Mouse (Mus musculus): ENCODE data around the gene Ssmem1.

Gene Ssmem1

DNA sequence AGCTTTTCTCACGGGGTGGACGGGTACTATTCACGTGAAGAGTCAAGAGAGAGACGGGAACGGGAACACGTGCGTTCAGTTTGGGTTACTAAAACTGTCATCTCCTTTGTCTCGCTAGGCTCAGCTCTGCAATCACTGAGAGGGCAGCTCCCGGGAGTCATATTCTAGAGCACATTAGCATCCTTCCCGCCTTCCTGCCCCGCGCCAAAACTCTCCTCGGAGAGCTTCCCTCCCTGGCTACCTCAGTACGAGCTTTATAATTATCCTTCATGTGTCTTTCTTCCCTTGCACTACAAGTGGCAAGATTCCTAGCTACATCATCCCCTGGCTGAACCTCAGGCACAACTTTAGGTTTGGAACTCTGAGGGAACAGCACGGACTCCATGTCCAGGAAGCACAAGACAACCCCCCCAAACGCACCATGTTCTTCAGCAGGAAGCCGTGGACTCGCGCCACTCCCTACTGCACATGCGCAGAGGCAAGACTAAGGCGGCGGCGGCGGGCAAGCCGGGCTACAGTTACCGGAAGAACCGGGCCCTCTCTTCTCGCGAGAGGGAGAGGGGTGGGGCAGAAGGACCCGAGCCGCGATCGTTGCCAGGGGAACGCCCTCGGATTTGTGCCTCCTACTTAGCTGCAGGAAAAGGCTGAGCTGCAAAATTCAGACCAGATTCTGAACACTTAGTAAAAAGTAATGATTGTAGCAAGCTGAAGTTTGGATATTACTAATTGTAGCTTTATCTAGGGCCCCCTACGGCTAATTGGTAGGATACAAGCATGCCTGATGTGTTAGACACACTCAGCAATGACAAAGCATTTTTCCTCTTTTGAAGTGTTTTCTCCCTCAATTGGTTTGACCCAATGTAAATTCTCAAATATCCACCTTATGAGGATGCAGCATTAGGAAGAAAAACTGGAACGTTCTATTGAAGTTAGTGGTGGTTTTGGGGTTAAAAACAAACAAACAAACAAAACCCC is at the start of gene Ssmem1, which contains the start of gene Tmem209:
Gene Ssmem1, plus strand, starts transcription at position 585 of the 975 bp plus-strand sequence.
Gene Tmem209, minus strand, starts transcription at position 519 of the 975 bp plus-strand sequence.
- DNase-seq (ENCODE audit: low spot score): peak; percentile 99

DNA sequence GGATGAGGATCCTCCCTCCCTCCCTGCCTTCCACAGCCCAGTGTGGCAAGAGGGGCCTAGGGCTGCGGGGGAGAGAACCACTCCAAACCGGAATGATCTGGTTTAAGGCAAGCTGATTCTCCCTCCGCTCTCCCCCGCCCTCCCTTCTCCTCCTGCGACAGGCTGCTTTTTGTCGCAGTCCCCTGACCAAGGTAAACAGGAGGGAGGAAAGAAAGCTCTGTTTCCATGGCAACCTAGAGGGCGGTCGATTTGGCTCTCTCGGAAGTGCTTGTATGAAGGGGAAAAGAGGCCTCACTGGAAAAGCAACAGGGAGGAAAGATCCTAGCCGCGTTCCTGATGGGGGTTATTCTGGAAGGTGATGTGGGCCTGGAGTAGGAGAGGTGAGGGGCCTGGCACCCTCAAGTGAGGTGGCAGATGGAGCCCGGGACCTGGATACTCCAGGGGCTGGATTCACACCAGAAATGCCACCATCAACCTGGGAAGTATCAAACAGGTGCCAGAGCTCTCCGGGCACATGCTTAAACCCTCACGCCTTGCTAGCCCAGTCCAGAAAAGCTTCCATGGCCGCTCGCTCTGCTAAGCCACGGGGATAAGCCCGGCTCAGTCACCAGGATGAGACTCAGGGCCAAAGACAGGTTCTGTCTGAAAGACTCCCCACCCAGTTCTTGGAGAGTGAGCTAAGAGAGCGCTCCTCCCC is 48.8 kb upstream of the Ssmem1 start:
- DNase-seq (ENCODE audit: low spot score): peak; percentile 68

DNA sequence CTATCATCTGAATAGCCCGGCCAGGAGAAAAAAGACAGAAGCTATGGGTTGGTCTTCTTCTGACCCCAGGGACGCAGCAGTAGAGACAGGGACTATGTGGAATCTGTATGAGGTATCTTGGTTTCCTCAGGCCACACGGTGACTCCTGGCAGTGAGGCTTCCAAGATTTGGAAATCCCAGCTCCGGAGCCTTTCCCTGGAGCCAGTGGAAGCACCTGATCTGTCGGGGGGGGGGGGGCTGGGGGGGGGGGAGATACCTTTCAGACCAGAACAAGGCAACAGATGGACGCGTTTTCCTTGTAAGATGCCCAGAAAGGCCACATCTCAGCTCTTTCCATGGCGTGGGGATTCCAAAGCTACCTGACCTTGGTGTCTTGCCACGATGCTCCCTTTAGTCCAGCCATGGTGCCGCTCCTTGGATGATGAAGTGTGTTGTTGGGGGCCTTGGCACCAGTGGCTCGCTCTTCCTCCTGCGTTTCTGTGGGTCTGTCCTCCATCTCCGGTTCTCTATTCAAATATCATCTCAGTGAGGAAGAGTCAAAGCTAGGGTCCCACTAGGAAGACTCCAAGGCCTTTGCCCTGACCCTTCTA is 47.8 kb upstream of the Ssmem1 start:
- DNase-seq (ENCODE audit: low spot score): no peak

DNA sequence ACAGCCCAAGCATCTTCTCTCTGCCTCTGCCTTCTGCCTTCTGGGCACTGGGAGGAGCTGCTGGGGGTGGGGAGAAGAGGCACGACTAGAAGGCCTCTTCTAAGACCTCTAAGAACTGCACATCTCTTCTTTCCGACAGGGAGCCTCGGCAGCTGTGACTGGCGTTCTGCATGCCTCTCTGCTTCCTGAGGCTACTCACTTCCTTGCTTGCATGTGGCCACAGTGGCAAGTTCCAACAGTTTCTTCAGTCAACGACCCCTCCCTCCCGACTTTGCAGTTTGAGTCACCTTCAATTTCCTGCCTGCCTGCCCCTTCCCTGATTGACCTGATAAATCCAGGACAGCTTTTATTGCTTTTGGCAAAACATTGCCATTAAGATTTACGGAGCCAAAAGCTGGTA is 46.8 kb upstream of the Ssmem1 start:
- no peak for DNase-seq (ENCODE audit: low spot score)

DNA sequence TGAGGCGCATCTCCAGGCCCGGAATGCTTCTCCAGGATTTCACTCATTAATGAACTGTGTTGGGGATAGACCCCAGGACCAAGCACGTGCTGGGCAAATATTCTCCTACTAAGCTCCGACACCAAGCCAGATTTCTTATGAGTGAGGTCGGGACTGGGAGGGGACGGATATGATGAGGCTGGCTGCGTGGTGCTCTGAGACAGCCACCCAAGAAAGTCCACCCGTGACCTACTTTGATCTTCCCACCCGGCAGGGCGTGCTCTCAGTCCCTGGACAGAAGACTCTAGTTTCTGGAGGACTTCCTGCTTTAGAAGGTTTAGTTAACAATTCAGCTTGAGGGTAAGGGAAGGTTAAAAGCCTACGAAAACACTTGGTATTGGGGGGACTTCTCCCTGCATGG is 44.1 kb upstream of the Ssmem1 start:
- no peak for DNase-seq (ENCODE audit: low spot score)

DNA sequence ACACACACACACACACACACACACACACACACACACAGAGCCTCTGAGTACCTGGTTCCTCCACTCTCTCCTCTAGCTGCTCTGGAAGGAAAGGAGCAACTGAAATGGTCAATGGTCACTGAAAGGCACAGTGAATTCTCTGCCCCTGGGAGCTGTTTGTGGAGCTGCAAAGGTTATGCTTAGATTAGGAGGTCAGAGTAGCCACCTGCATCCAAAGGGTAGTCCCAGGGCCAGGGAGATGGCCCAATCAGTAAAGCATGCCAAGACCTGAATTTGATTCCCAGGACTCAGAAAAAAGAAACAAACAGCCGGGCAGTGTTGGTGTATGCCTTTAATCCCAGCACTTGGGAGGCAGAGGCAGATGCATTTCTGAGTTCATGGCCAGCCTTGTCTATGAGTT is 41.6 kb upstream of the Ssmem1 start:
- no peak for DNase-seq (ENCODE audit: low spot score)

DNA sequence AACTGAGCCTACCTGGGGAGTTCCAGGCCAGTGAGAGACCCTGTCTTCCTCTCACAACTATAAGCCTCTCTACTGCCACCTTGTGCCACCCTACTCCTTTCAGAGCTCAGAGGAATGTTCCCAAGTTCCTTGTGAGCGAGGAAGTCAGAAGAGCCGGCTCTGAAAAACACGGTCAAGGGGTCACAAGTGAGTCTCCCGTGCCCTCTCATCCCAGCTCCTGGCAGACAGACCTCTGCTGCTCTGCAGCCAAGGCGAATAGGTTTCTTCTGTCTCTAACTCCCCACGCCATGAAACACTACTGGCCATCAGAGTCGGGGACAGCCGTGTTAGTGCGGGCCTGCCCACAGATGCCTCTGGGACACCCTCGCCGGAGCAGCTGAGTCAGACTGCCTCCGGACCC is 41.0 kb upstream of the Ssmem1 start:
- no peak for DNase-seq (ENCODE audit: low spot score)

DNA sequence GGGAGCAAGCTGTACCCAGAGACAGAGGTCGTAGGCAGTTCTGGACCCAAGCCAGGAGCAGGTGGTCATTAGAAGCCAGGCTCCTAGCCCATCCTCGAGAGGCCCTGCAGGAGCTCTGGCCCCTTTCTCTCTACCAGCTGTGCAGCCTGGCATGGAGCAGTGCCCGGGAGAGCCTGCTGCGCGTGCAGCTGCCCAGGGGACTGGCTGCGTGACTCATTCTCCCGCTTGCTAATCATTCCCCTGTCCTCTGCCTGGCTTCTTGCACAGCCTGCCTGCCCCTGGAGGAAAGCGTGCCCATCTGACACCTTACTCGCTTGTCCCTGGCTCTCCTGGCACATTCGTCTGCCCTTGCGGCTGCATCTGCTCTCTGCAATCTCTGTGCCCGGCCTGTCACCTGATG is 40.3 kb upstream of the Ssmem1 start:
- DNase-seq (ENCODE audit: low spot score): no peak

DNA sequence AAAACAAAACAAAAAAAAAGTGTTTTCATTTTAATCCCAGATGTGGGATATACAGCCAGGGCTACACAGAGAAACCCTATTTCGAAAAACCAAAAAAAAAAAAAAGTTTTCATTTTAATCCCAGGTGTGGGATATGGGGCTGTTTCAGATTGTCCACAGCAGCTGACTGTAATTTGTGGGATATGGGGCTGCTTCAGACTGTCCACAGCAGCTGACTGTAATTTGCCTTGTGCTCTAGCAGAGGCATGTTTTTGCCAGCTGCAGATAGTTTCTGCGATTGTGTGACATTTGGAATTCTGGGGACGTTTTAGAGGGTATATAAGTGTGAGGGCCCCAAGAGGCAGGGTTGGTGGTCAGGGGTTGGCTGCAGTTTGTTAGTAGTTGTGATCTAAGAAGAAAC is 37.9 kb upstream of the Ssmem1 start:
- no peak for DNase-seq (ENCODE audit: low spot score)

DNA sequence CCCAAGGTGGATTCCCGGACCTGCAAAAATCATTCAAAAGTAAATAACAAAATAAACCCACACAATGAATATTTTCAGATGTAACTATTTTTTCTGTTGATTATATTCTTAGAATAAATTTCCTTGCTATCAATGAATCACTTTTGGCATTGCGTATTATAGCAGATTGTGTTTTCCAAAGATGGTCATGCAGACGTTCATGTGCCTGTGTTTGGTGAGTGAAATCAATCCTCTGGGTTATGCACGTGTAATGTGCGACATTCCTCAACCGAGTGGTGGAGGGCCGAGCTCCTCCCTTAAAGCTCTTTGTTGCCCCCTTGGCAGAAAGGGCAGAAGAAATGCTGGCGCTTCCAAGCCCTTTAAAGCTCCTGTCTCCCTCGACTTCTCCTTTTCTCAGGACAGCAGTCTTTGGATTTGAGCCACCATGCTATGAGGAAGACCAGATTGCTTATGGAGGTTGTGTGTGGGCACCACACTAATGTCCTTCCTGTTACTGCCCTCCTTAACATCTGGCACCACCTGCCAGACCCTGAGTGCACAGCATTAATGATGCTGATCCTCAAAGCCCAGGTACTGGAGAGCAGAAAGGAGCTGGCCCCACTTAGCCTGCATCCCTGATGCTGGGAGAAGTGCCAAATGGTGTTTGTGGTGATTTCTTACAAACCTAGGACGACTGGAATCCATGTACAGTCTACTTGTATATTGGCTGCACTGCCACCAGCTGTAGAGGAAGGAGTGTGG is 33.5 kb upstream of the Ssmem1 start:
- DNase-seq (ENCODE audit: low spot score): no peak

DNA sequence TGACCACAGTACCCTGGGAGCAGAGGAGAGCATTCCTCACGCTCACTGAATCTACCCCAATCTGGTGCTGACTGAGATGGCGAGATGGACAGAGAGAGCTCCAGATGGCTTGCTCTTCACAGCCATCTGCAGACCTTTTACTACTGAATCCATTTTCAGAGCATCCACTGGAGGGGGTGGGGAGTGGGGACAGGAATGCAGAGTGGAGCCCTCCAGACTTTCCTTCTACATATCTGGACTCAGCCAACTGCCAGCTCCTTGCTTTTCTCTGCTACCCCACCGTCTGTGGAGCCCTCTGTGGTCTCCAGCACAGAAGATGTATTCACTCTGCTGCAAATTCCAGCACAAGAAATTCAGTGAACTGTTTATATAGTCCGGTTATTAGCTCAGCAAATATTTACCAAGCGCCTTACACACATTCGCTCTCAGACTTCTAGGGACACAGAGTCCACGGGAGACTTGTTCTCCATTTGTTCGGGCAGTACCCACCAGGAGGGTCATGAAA is 32.4 kb upstream of the Ssmem1 start:
- DNase-seq (ENCODE audit: low spot score): no peak

DNA sequence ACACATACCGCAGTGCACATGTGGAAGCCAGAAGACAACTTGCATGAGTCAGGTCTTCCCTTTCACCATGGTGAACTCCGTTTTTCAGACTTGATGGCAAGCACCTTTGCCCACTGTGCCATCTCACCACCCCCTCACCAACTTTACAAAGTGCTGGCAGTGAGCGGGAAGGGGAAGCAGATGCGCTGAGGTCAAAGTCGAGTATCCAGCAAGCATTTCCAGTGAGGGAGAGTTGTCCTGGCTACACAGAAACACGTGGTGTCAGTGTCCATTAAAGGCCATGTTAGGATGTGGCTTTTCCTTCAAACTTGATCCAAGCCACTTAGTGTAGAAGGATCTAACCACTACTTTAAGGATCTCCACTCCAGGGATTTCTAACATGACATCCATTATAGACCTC is 31.9 kb upstream of the Ssmem1 start:
- DNase-seq (ENCODE audit: low spot score): no peak

DNA sequence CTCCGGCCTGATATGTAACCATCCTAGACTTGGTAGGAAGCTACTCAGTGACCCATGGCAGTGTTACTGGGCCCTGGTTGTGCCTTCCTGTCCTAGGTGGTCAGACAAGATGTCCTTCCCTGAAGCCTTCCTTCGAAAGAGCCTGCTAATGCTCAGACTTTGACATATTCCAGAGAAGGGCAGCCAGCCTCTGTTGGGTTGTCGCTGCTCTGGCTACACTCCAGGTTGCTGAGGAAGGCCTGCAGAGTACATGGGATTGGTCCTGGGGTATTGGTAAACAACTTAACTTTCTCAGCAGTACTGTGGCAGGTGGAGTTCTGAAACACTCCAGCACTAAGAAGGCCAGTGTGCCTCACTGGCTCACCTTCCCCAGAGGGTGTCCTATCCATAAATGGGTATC is 30.2 kb upstream of the Ssmem1 start:
- no peak for DNase-seq (ENCODE audit: low spot score)

DNA sequence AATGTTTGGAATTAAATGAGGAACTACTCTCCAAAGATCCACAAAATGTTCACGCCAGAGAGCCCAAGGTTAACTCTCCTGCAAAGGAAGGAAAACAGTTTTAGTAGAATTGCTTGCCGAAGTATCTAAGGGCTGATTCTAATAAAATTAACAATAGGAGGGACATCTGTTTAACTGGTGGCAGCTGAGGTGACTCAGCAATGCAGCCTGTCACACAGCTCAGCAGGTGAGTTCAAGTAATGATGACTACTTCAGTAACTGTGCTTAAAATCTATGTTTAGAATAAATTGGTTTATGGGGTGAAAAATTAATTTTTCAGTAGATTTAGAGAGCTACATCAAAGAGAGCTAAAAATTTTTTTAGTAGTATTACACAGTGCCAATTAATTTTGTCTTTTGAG is 26.7 kb upstream of the Ssmem1 start:
- DNase-seq (ENCODE audit: low spot score): no peak

DNA sequence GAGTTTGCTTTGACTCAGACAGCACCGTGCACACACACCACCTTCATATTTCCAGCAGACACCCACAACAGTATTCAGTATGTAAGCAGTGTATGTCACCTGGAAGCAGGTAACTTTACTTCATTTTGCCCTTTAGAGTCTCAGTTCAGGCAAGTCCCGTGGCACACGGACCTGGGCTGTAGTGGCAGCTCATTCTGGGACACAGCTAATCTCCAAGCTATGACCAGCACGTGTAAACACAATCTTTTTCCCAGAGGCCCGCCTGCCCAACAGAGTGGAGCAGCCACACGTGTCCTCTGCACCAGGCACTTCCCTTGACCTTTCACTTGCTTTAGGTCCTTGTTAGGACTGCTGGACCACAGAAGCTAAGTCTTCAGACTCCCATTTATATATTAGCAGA is 23.1 kb upstream of the Ssmem1 start:
- DNase-seq (ENCODE audit: low spot score): no peak

DNA sequence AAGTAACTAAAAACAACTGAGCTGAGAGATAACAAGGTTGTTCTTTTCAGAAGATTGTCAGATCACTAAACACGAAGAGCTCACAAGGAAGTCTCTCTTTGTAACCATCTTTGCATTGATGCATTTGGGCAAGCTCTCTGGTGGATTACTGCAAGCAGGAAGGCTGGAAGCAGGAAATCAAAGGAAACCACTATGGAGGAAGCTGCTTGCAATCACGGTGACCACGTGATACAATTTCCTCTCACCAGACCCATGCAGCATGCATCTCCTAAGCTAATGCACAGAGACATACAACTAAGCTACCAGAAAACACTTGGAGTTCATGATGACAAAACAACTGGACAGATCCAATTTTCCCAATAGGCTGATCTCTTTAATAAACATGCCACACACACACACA is 10.6 kb upstream of the Ssmem1 start:
- no peak for DNase-seq (ENCODE audit: low spot score)

DNA sequence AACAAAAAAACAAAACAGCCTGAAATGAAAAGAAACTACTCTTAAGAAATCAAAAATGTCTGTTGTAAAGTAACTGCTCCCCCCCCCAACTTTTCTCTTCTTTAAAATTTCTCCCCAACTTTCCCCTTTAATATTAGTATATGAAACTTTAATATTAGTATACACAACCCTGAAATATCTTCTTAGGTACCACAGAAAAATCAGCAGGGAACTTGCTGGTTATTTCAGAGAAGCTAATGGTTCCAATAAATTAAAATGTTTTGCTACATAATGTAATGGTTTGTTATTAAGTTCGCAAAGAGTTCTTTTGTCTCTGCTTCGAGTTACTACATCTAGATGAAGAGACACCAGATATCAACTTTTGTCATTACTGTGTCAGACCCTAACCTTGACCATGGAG is 825 bp upstream of the Ssmem1 start:
- no peak for DNase-seq (ENCODE audit: low spot score)

DNA sequence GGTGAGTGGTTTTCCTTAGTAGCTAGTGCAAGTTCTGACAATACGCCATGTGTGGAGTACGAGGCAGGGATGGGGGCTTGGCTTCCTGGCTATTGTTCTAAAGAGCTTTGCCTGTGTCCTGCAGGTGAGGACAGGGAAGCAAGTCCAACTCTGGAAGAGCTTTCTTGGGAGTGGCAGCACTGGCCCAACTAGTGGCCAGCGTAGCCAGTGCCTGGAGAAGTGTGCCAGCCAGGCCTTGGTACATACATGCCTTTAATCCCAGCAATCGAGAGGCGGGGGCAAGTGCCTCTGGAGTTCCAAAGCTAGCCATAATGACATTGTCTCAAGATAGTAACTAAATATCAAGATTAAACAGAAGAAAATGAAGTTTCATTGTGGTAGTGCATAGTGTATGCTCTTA is 642 bp downstream of the Ssmem1 start:
- no peak for DNase-seq (ENCODE audit: low spot score)

DNA sequence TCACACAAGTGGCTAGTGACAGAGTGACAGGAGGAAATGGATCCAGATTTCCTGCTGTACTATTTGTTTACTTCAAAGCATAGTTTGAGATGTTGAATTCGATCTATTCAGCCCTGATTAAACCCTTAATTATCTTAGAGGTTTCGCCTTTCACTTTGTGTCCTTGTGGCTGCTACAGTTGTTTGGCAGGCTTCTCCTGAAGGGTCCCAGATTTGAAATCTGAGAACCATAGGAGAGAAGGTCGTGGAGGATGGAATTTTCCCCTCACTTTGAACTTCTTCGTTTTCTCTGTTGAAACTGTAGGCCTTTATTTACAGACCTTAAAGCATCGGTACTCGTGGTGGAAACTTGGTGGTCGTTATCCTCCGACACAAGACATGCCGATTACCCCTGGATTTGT is 4.6 kb downstream of the Ssmem1 start:
- no peak for DNase-seq (ENCODE audit: low spot score)

DNA sequence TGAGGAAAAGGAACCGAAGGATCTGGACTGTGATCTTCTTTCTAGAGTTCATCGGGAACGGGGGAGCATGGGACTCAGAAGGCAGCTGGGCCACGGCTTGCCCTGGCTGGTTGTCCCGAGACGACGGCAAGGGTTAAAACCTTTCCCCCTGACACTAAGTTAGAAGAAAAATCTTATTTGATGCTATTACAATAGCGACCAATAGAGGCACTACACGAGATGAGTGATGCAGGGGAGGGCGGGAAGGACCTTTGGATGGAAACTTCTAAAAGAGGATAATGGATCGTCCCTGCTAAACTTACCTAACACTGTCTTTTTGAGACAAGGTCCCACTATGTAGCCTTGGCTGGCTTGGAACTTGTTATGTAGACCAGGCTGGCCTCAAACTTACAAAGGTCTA is 10.8 kb downstream of the Ssmem1 start:
- DNase-seq (ENCODE audit: low spot score): no peak

DNA sequence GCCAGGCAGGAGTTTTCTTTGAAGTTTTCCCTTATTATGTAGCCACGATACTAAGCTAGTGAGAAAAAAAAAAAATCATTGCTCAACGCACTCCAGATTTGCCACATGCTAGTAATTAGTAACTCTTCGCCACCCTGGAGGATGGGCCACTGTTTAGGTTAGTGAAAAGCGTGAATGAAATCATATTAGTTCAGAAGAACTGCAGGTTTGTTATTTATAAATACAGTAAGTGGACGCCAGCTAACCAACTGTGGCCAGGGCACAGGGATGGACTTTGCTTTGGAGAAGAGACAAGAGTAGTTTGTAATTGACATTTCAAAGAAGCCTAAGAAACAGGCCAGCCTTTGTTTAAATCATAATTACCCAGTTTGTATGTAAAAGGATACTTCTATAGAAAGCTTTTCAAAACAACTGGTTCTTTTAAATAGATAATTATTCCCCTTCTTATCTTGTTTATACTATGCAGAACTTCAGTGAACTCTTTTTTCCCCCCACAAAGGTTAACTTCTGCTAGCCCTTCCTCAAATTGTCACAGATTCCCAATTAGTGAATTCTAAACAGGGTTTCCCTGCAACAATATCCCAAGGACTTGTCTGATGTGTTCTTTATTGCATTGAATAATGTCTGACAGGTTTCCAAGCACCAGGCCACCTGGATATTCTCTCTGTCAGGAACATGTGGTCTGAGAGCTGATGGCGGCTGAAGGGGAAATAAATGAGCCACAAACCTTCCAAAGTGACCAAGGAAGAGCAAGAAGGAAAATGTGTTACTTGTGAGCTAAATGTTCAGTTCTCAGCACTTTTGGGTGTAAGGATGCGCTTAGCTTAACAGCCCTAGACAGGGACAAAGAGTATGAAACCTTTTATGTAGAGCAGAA is 16.0 kb downstream of the Ssmem1 start:
- DNase-seq (ENCODE audit: low spot score): no peak
